Mouse (Mus musculus): ENCODE measurements at regions not wholly inside any gene's neighbourhood (a gene's known extent, or its start where the extent isn't known, plus 50 kb on each side); places are given as distances from the start of the nearest gene placed in this dataset.

DNA sequence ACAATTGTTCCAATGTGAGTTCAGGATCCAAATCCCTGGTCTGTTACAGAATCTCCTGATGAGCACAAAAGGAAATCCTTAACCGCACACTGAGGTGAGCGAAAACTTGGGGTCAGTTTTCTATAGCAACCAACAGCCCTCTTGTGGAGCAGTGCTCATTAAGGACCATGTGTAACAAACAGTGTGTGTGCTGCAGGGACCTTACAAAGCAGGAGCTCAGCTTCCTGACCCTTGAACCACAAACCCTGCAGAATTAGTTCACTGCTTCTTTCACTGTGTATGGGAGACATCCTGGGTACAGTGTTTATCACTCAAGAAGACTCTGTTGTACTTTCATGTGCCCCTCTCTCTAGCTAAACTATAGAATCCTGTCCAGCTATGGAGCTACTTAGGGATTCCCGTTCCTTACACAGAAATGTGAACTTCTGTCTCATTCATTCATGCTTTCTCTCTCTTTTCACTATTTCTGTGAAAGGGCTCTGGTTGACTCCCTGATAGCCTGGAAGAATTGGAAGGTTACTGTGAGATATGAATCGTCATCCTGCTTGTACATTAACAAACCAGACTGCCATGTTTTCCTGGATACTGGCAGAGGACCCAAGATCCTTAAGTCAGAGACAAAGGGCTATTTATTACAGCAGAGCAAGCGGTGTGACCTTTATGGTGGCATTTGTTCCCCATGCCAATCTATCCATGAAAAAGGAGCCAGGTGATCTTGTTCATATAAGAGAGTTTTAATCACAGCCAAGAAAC, 100.5 kb upstream of the Pde3a start:
- no peak for DNase-seq

DNA sequence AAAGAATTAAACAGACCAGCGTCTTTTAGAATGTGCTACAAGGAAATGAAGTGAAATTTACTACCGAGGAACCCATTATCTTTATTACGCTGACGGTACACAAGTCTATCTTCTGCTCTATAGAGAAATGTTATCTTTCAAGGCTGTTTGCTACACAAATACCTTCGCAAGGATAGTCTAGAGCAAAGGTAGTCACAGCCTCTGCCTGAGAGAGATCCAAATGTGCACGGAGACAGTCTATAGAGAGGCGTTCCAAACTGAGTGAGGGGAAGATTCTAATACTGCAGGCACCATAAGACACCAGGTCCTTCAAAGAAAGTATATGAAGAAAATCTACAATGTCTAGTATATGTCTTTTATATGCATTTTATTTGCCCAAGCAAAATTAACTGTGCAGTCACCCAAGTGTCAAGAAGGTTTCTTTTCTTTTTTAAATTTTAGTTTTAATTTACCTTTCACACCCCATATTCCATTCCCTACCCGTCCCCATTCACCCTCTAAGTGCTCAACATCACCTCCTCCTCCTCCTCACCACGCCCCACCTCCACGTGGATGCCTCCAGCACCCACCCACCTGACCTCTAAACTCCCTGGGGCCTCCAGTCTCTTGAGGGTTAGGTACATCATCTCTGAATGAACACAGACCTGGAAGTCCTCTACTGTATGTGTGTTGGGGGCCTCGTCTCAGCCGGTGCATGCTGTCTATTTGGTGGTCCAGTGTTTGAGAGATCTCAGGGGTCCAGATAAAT, 99.7 kb upstream of the Pde3a start:
- no peak for DNase-seq

DNA sequence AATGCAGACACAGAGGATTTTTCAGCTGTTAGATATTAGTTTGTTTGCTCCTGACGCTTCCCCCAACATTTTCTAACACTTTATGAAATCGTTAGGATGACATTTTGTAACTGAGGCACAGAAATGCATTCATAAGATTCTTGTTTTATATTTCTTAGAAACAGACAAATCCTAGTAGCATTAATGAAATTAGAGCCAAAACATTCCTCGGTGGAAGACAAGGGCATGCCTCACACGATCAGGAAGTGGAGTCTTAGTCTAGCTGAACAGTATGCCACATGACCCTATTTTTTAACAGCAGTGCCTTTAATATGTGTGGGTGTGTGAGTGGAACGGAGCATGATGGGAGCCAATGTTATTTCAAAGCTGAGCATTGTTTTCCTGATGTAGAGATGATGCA, 89.7 kb upstream of the Pde3a start:
- DNase-seq: no peak

DNA sequence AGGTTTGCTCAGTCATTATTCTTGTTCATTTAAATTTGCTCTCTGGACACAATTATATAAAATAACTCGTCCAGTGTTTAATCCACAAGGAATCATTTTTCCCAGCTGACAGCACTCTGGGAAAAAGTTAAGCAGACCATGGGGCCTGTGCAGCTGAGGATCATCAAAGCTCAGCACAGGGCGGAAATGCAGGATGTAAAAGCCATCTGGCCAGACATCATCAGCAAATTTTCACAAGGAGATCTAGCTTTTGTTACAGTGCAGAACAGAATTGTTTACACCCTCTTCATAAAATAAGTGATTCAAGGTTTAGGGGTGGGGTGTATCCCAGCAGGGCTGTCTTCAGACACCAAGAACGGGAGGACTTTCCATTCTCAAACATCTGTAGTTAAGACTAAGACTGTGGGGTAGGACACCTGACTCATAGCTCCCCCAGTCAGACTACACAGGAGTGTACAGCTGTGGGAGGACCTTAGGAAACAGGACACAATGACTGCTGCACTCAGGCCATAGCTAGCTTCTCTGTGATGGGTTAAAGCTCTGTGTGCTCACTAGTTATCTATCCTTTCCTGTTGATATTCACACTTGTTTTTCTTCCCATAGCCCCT, 87.3 kb upstream of the Pde3a start:
- no peak for DNase-seq

DNA sequence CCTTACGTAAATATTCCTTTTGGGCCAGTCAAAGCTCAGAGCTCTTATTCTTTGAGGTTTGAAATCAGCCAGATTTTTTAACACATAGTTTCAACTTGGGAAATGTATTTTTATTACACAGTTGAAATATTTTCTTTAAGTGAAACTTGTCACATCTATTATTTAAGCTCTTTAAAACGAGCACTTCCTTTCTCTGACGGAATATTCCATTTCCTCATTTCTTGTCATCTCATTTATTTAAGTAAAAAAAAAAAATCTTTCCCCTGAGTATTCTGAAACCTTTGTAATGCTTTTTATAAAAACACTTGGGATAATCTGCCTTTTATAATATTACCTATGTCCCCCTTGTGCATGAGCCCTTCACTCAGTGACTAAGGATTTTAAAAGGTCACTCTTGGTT, 81.8 kb upstream of the Pde3a start:
- no peak for DNase-seq

DNA sequence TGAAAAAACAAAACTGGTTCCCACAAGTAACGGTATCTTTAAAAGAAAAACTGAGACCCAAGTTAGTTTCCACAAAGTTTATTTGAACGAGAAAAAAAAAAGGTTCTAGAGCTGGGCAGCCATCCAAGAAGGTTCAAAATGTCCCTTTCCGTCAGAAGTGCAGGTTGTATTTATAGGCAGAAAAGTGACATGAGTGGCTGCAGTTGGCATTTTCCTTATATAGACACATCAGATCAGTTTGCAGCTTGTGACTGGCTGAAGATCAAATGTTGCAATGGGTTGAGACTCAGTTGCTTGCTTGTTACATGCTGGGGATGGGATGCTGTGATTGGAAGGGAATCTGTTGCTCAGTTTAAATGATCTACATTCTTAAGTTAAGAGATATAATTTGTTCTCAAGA, 80.7 kb upstream of the Pde3a start:
- DNase-seq: peak; percentile 22

DNA sequence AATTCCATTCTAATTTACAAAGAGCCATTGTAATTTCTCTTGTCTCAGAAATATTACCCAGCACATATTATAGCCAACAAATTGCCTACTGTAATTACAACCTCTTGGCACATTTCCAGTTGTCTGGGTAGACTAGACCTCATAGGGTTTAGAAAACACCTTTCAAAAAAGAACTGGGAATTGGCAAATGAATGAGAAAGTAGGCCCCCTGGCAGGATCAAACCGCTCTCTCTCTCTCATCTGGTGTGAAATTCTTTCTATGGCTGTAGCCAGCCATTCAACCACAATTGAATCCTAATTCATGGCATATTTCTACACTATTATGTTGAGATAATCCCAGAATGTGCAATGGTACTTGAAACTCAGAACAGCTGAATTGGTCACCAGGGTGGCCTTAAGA, 65.3 kb upstream of the Pde3a start:
- DNase-seq: no peak

DNA sequence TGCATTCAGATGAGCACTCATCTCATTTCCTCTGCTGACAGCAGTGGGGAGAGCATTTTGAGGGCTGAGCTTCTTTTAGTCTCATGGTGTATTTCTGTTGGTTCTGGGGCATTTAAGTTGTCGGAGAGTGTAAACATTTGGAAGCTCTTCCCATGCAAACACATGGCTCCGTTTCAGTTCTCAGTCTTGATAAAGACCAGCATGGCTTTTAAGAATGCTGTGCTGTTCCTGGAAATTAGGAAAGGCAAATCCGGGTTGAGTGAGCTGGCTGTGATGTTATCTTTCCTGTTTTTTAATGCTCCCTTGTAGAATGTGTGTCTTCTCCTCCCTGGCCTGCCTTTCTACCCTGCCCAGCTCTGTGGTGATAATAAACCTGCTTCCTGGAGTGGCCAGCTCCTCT, 61.0 kb upstream of the Pde3a start:
- no peak for DNase-seq

DNA sequence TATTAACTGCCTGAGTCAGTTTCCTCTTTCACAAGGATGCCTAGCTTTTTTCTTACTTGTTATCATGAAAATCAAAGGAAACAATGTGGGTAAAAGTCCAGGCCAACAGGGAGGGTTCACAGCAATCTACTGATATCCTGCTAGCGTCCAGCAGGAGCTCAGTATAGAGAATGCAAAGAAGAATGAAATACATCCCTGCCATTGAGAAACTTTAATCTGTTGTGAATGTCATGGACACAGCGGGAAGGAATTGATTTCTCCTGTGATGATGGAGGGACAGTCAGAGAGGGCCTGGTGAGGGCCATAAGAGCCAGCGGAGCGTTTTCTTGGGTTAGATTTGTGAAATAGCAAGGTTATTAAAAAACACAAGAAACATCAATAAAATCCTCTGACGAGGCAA, 60.0 kb upstream of the Pde3a start:
- DNase-seq: no peak

DNA sequence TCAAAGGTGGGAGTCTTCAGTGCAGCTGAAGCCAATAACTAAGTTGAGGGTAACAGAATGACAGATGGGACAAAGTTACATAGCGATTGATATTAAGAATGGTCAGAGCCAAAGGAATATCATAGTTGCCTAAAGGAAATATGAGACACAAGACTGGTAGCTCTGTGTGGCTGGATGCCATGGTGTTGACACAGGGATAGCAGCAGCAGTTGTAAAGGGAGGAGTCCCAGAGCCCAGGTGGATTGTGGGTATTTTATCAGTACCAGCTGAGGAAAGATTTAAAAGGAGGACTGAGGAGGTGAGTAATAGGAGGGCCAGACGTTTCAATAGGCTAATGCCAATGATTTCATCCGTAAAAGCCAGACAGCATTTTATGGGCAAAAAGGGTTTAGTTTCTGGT, 59.4 kb upstream of the Pde3a start:
- no peak for DNase-seq

DNA sequence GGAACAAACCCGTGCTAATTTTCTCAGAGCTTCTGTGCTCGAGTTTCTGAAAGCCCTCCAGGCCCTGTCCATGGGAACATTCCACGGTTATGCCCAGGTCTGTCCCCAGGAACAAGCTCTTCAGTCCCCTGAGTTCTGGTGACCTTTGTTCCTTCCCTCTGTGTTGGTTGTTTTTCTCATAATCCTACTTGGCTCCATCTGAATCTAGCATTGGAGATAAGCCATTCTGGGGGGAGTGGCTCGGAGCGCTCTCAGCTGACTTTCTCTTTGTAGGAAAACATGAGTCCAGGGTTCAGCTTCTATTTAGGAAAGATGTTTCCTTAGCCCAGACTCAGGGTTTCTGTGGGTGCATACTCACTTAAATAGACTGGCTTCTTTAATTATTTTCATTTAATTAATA, 58.7 kb upstream of the Pde3a start:
- DNase-seq: no peak

DNA sequence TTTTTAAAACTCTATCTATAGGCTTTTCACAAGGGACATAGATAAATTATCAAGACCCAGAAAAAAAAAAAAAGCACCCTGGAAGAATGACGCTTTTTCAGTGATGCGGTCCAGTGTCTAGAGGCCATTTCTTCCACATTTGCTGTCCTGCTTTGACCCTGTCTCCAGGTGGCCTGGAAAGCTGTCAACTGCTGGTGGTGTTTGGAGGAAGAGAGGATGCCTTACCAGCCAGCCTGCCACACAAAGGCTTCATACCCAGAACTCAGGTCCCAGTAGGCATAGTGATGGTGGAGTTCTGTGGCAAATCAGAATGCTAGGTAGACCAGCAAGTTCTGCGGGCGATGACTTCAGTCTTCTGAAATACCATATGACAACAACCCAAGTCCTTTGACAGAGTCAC, 51.6 kb upstream of the Pde3a start:
- DNase-seq: no peak
